Mouse (Mus musculus): Measurements from ENCODE around the gene Ppm1n.

GRCm38 (mm10) chr7:19229404-19229803 lies 50.5 kb downstream of the Ppm1n start:
- TF ChIP-seq CTCF (IDR thresholded peaks at IDR 0.05; ENCODE audit: low read depth) (no peak), EP300 (IDR thresholded peaks at IDR 0.05; ENCODE audit: low read depth) (no peak)
